Mouse (Mus musculus): Measurements from ENCODE around the gene Fam120b. TPM values are rescaled to one million over a fixed set of nuclear protein-coding genes. Genes with fewer than 3 reads are reported as not detected.

The Fam120b gene
- total RNA-seq, 2 experiments from 2014 or later = 49.0 to 49.2 TPM

- H3K4me3 ChIP-seq = no peak overlapping the region
- no peak for DNase-seq (ENCODE audit: low spot score in 2 of 2)
- H3K27ac ChIP-seq = no peak overlapping the region
- TF ChIP-seq CTCF (conservative IDR thresholded peaks at IDR 0.05) = peak; percentile 25; the same call in 1 of the 2 replicates
Observed at GRCm38 (mm10) chr17:15383360-15383759, 12.6 kb upstream of the Fam120b start.

GRCm38 (mm10) chr17:15388892-15389291 is 7.1 kb upstream of the Fam120b start:
- Histone ChIP-seq H3K27ac (no peak overlapping the region), H3K4me3 (no peak overlapping the region)
- DNase-seq (ENCODE audit: low spot score in 2 of 2) = no peak
- no peak for TF ChIP-seq CTCF (conservative IDR thresholded peaks at IDR 0.05)

- Histone ChIP-seq H3K27ac (no peak overlapping the region), H3K4me3 (no peak overlapping the region)
- DNase-seq (ENCODE audit: low spot score in 2 of 2) = no peak
- TF ChIP-seq CTCF (conservative IDR thresholded peaks at IDR 0.05) = no peak
Observed at GRCm38 (mm10) chr17:15389356-15389755, 6.6 kb upstream of the Fam120b start.

- H3K4me3 ChIP-seq = no peak overlapping the region
- no peak overlapping the region for H3K27ac ChIP-seq
- no peak for DNase-seq (ENCODE audit: low spot score in 2 of 2)
- TF ChIP-seq CTCF (conservative IDR thresholded peaks at IDR 0.05) = no peak
Observed at GRCm38 (mm10) chr17:15401716-15402115, 5.7 kb downstream of the Fam120b start.

GRCm38 (mm10) chr17:15406576-15406975 is 10.6 kb downstream of the Fam120b start:
- H3K27ac ChIP-seq = no peak overlapping the region
- no peak overlapping the region for H3K4me3 ChIP-seq
- no peak for DNase-seq (ENCODE audit: low spot score in 2 of 2)
- no peak for TF ChIP-seq CTCF (conservative IDR thresholded peaks at IDR 0.05)

- H3K27ac ChIP-seq = no peak overlapping the region
- H3K4me3 ChIP-seq = no peak overlapping the region
- DNase-seq (ENCODE audit: low spot score in 2 of 2) = no peak
- TF ChIP-seq CTCF (conservative IDR thresholded peaks at IDR 0.05) = no peak
Observed at GRCm38 (mm10) chr17:15409261-15409660, 13.3 kb downstream of the Fam120b start.

- no peak overlapping the region for H3K27ac ChIP-seq
- H3K4me3 ChIP-seq = no peak overlapping the region
- DNase-seq (ENCODE audit: low spot score in 2 of 2) = no peak
- TF ChIP-seq CTCF (conservative IDR thresholded peaks at IDR 0.05) = no peak
Observed at GRCm38 (mm10) chr17:15410861-15411260, 14.9 kb downstream of the Fam120b start.

GRCm38 (mm10) chr17:15416596-15417215 is 20.7 kb downstream of the Fam120b start:
- no peak for TF ChIP-seq CTCF (conservative IDR thresholded peaks at IDR 0.05)
- H3K4me3 ChIP-seq = no peak overlapping the region
- no peak for DNase-seq (ENCODE audit: low spot score in 2 of 2)
- H3K27ac ChIP-seq = no peak overlapping the region

- DNase-seq (ENCODE audit: low spot score in 2 of 2) = no peak
Observed at GRCm38 (mm10) chr17:15419534-15419933, 23.5 kb downstream of the Fam120b start.

GRCm38 (mm10) chr17:15420021-15420603 is 24.1 kb downstream of the Fam120b start:
- no peak overlapping the region for H3K27ac ChIP-seq
- peak; percentile 25 to 32 for DNase-seq (ENCODE audit: low spot score in 2 of 2)
- no peak overlapping the region for H3K4me3 ChIP-seq
- TF ChIP-seq CTCF (conservative IDR thresholded peaks at IDR 0.05) = peak; percentile 33

More at GRCm38 (mm10) chr17:15419534-15419933, 23.5 kb downstream of the Fam120b start:
- peak; percentile 55 for TF ChIP-seq CTCF (conservative IDR thresholded peaks at IDR 0.05)
- H3K4me3 ChIP-seq = no peak overlapping the region
- H3K27ac ChIP-seq = no peak overlapping the region

- DNase-seq (ENCODE audit: low spot score in 2 of 2) = no peak
- no peak overlapping the region for H3K27ac ChIP-seq
- TF ChIP-seq CTCF (conservative IDR thresholded peaks at IDR 0.05) = no peak
- H3K4me3 ChIP-seq = no peak overlapping the region
Observed at GRCm38 (mm10) chr17:15421446-15421845, 25.4 kb downstream of the Fam120b start.

- Histone ChIP-seq H3K27ac (peak overlapping the region; percentile 51; the same call in 1 of the 2 replicates), H3K4me3 (no peak overlapping the region)
- TF ChIP-seq CTCF (conservative IDR thresholded peaks at IDR 0.05) = no peak
- no peak for DNase-seq (ENCODE audit: low spot score in 2 of 2)
Observed at GRCm38 (mm10) chr17:15422666-15423065, 26.7 kb downstream of the Fam120b start.

GRCm38 (mm10) chr17:15423080-15423765 is 27.2 kb downstream of the Fam120b start:
- peak; percentile 70 to 81 for DNase-seq (ENCODE audit: low spot score in 2 of 2)
- Histone ChIP-seq H3K27ac (peak overlapping the region; percentile 54; the same call in 1 of the 2 replicates), H3K4me3 (no peak overlapping the region)
- TF ChIP-seq CTCF (conservative IDR thresholded peaks at IDR 0.05) = no peak
